Mouse (Mus musculus): ENCODE measurements at regions not wholly inside any gene's neighbourhood (a gene's known extent, or its start where the extent isn't known, plus 50 kb on each side); places are given as distances from the start of the nearest gene placed in this dataset.

GRCm38 (mm10) chr1:189985516-189986205 lies 63.5 kb upstream of the Smyd2 start:
- H3K4me2 ChIP-seq (ENCODE audit: low read depth, low read length) = no peak overlapping the region
- H3K4me3 ChIP-seq (ENCODE audit: low read depth, low read length) = no peak overlapping the region
- no peaks in the 10 kb centered on the region for H3K27me3 ChIP-seq (ENCODE audit: control insufficient read depth, insufficient read depth, low read length)
- no peak overlapping the region for H3K9ac ChIP-seq (replicated peaks; ENCODE audit: low read depth, low read length)
- H3K36me3 ChIP-seq (ENCODE audit: control insufficient read depth, insufficient read depth, low read length) = no peaks in the 10 kb centered on the region
- peaks cover 9% of the 10 kb centered on the region; the same call in 1 of the 2 replicates for H3K4me1 ChIP-seq (ENCODE audit: control insufficient read depth, insufficient read depth, low read length)
- no peaks in the 10 kb centered on the region for H3K9me3 ChIP-seq (ENCODE audit: control insufficient read depth, low read length)
- no peak for ATAC-seq (ENCODE audit: low read depth)
- 52% methylated on average over 11 of the region's 11 CpGs for WGBS
- no peak overlapping the region for H3K27ac ChIP-seq (ENCODE audit: low read depth, low read length)

GRCm38 (mm10) chr1:189978244-189978643 lies 56.1 kb upstream of the Smyd2 start:
- 19% methylated on average over 10 of the region's 10 CpGs for WGBS
- Histone ChIP-seq H3K36me3 (ENCODE audit: control insufficient read depth, insufficient read depth, low read length) (no peaks in the 10 kb centered on the region), H3K4me1 (ENCODE audit: control insufficient read depth, insufficient read depth, low read length) (no peaks in the 10 kb centered on the region), H3K4me2 (ENCODE audit: low read depth, low read length) (no peak overlapping the region), H3K9ac (replicated peaks; ENCODE audit: low read depth, low read length) (no peak overlapping the region), H3K4me3 (ENCODE audit: low read depth, low read length) (no peak overlapping the region), H3K9me3 (ENCODE audit: control insufficient read depth, low read length) (no peaks in the 10 kb centered on the region), H3K27ac (ENCODE audit: low read depth, low read length) (no peak overlapping the region), H3K27me3 (ENCODE audit: control insufficient read depth, insufficient read depth, low read length) (no peaks in the 10 kb centered on the region)
- ATAC-seq (ENCODE audit: low read depth) = no peak

GRCm38 (mm10) chr1:189975660-189976059 lies 53.5 kb upstream of the Smyd2 start:
- H3K27ac ChIP-seq (ENCODE audit: low read depth, low read length) = no peak overlapping the region
- no peaks in the 10 kb centered on the region for H3K9me3 ChIP-seq (ENCODE audit: control insufficient read depth, low read length)
- 76% methylated on average over 9 of the region's 9 CpGs for WGBS
- H3K9ac ChIP-seq (replicated peaks; ENCODE audit: low read depth, low read length) = no peak overlapping the region
- no peak for ATAC-seq (ENCODE audit: low read depth)
- no peaks in the 10 kb centered on the region for H3K36me3 ChIP-seq (ENCODE audit: control insufficient read depth, insufficient read depth, low read length)
- no peaks in the 10 kb centered on the region for H3K27me3 ChIP-seq (ENCODE audit: control insufficient read depth, insufficient read depth, low read length)
- no peak overlapping the region for H3K4me3 ChIP-seq (ENCODE audit: low read depth, low read length)
- H3K4me1 ChIP-seq (ENCODE audit: control insufficient read depth, insufficient read depth, low read length) = no peaks in the 10 kb centered on the region
- no peak overlapping the region for H3K4me2 ChIP-seq (ENCODE audit: low read depth, low read length)

- peak; percentile 82 for ATAC-seq (ENCODE audit: low read depth)
- WGBS = 17% methylated on average over 13 of the region's 13 CpGs
- Histone ChIP-seq H3K36me3 (ENCODE audit: control insufficient read depth, insufficient read depth, low read length) (no peaks in the 10 kb centered on the region), H3K9ac (replicated peaks; ENCODE audit: low read depth, low read length) (no peak overlapping the region), H3K4me2 (ENCODE audit: low read depth, low read length) (peak overlapping the region; percentile 17; the same call in 1 of the 2 replicates), H3K9me3 (ENCODE audit: control insufficient read depth, low read length) (no peaks in the 10 kb centered on the region), H3K4me1 (ENCODE audit: control insufficient read depth, insufficient read depth, low read length) (no peaks in the 10 kb centered on the region), H3K4me3 (ENCODE audit: low read depth, low read length) (no peak overlapping the region), H3K27me3 (ENCODE audit: control insufficient read depth, insufficient read depth, low read length) (no peaks in the 10 kb centered on the region), H3K27ac (ENCODE audit: low read depth, low read length) (no peak overlapping the region)
Observed at GRCm38 (mm10) chr1:189972790-189973406, 50.7 kb upstream of the Smyd2 start.
